Mouse (Mus musculus) embryonic facial prominence, embryonic 11.5 days (tissue): ENCODE measurements around the gene Aldh3b3. TPM values are rescaled to one million over a fixed set of nuclear protein-coding genes. Genes with fewer than 3 reads are reported as not detected.
"Not testable (repeated sequence)": the region's sequence is repeated elsewhere in the genome, so short reads cannot be mapped to it uniquely, and the experiment has no call there.

Experiments used
- ATAC-seq: fragments of 200-750 bp; cut with Nextera tagmentation; replicated peaks from 2 replicates; pipeline ENCODE4 v1.8.0; 2017; ENCODE audit warnings: low read depth; ENCODE audit not compliant: insufficient number of reproducible peaks, low FRiP score, low TSS enrichment
- DNase-seq: peaks from one replicate; pipeline ENCODE4 v3.0.0-alpha.2; 2015; ENCODE audit warnings: low spot score
- H3K27ac ChIP-seq: fragments of 300-500 bp; sonication (generic); replicated peaks from 2 replicates; pipeline ENCODE4 v1.5.1; 2014; ENCODE audit warnings: mild to moderate bottlenecking, low read depth, low read length, control low read depth
- H3K27me3 ChIP-seq: fragments of 300-500 bp; sonication (generic); 2 replicates; pipeline ENCODE4 v1.6.1; 2014; ENCODE audit warnings: mild to moderate bottlenecking, low read length, moderate library complexity, mixed read lengths; ENCODE audit not compliant: control insufficient read depth, insufficient read depth
- H3K36me3 ChIP-seq: fragments of 300-500 bp; sonication (generic); replicated peaks from 2 replicates; pipeline ENCODE4 v1.6.1; 2014; ENCODE audit warnings: low read depth, mild to moderate bottlenecking, low read length, moderate library complexity, mixed read lengths; ENCODE audit not compliant: control insufficient read depth, insufficient read depth
- H3K4me1 ChIP-seq: fragments of 300-500 bp; sonication (generic); 2 replicates; pipeline ENCODE4 v1.6.1; 2014; ENCODE audit warnings: low read length, mixed read lengths; ENCODE audit not compliant: control insufficient read depth, insufficient read depth
- H3K4me2 ChIP-seq: fragments of 300-500 bp; sonication (generic); 2 replicates; pipeline ENCODE4 v1.6.1; 2014; ENCODE audit warnings: low read depth, mild to moderate bottlenecking, control low read depth, low read length, moderate library complexity
- H3K4me3 ChIP-seq: fragments of 300-500 bp; sonication (generic); 2 replicates; pipeline ENCODE4 v1.5.1; 2014; ENCODE audit warnings: low read depth, low read length, control low read depth
- H3K9ac ChIP-seq: fragments of 300-500 bp; sonication (generic); replicated peaks from 2 replicates; pipeline ENCODE4 v1.6.1; 2014; ENCODE audit warnings: mild to moderate bottlenecking, control low read depth, low read length
- H3K9me3 ChIP-seq: fragments of 300-500 bp; sonication (generic); replicated peaks from 2 replicates; pipeline ENCODE4 v1.6.1; 2016; ENCODE audit warnings: mild to moderate bottlenecking, low read length, inconsistent platforms, mixed read lengths; ENCODE audit not compliant: control insufficient read depth
- WGBS: fragments of 180-500 bp; shearing (Covaris S2); extraction: QIAGEN DNeasy Blood & Tissue Kit; methylation state at CpG from one replicate; pipeline ENCODE4 v1.1.7; 2014; 5-methylcytosine and 5-hydroxymethylcytosine counted together
- polyA plus RNA-seq: library from polyadenylated mRNA; unstranded; fragments of >200 nt; fragmentation: Nextera tagmentation; extraction: Ambion mirVana; gene quantifications from 2 replicates; pipeline ENCODE4 v1.2.1, GENCODE M21; 2014

The Aldh3b3 gene
- polyA plus RNA-seq, 1 experiment from 2014 or later = not detected

GRCm38 (mm10) chr19:3966330-3967075, 8.1 kb downstream of the Aldh3b3 start:
- H3K27me3 ChIP-seq = no peaks in the 10 kb centered on the region
- no peak overlapping the region for H3K4me3 ChIP-seq
- no peaks in the 10 kb centered on the region for H3K4me1 ChIP-seq
- no peaks in the 10 kb centered on the region for H3K9me3 ChIP-seq
- ATAC-seq = no peak
- peak; percentile 21 for DNase-seq
- H3K36me3 ChIP-seq = no peaks in the 10 kb centered on the region
- H3K9ac ChIP-seq = no peak overlapping the region
- H3K27ac ChIP-seq = no peak overlapping the region
- WGBS = 77% methylated on average over 11 of the region's 11 CpGs
- H3K4me2 ChIP-seq = no peak overlapping the region

GRCm38 (mm10) chr19:3967258-3967657, 8.8 kb downstream of the Aldh3b3 start:
- no peaks in the 10 kb centered on the region for H3K9me3 ChIP-seq
- H3K4me2 ChIP-seq = no peak overlapping the region
- no peaks in the 10 kb centered on the region for H3K36me3 ChIP-seq
- H3K27ac ChIP-seq = no peak overlapping the region
- DNase-seq (no peak), ATAC-seq (no peak)
- H3K4me3 ChIP-seq = no peak overlapping the region
- H3K4me1 ChIP-seq = no peaks in the 10 kb centered on the region
- WGBS = 65% methylated on average over 3 of the region's 3 CpGs
- no peak overlapping the region for H3K9ac ChIP-seq
- H3K27me3 ChIP-seq = no peaks in the 10 kb centered on the region

GRCm38 (mm10) chr19:3972229-3972628, 13.8 kb downstream of the Aldh3b3 start, which contains the start of gene Aldh3b2:
Gene Aldh3b2, plus strand, starts transcription at chr19:3972328.
- Histone ChIP-seq H3K27me3 (no peaks in the 10 kb centered on the region), H3K4me1 (no peaks in the 10 kb centered on the region), H3K9ac (no peak within 1 kb of the TSS), H3K27ac (peak within 1 kb of the TSS; percentile 20; the same call in 1 of the 2 replicates), H3K4me2 (no peak within 1 kb of the TSS), H3K9me3 (no peaks in the 10 kb centered on the region), H3K36me3 (no peaks in the 10 kb centered on the region), H3K4me3 (no peak within 1 kb of the TSS)
- ATAC-seq (no peak), DNase-seq (peak; percentile 47)
- 33% methylated on average over 9 of the region's 9 CpGs for WGBS

- not testable (repeated sequence) for DNase-seq, H3K4me2 ChIP-seq, H3K36me3 ChIP-seq, H3K9ac ChIP-seq, H3K27ac ChIP-seq, H3K4me1 ChIP-seq, H3K9me3 ChIP-seq, ATAC-seq, H3K27me3 ChIP-seq, H3K4me3 ChIP-seq
- 82% methylated on average over 6 of the region's 6 CpGs for WGBS
These were observed 16.2 kb downstream of the Aldh3b3 start for GRCm38 (mm10) chr19:3974608-3975007.

- no peaks in the 10 kb centered on the region for H3K27me3 ChIP-seq
- WGBS = 79% methylated on average over 2 of the region's 2 CpGs
- no peak overlapping the region for H3K4me3 ChIP-seq
- H3K9me3 ChIP-seq = no peaks in the 10 kb centered on the region
- no peaks in the 10 kb centered on the region for H3K36me3 ChIP-seq
- no peak overlapping the region for H3K9ac ChIP-seq
- H3K27ac ChIP-seq = no peak overlapping the region
- ATAC-seq = no peak
- no peaks in the 10 kb centered on the region for H3K4me1 ChIP-seq
- H3K4me2 ChIP-seq = no peak overlapping the region
- DNase-seq = no peak
These were observed 17.4 kb downstream of the Aldh3b3 start for GRCm38 (mm10) chr19:3975866-3976265.

- ATAC-seq (peak; percentile 40; the same call in 1 of the 2 replicates), DNase-seq (peak; percentile 92)
- no peaks in the 10 kb centered on the region for H3K27me3 ChIP-seq
- H3K4me2 ChIP-seq = no peak overlapping the region
- 18% methylated on average over 4 of the region's 4 CpGs for WGBS
- no peaks in the 10 kb centered on the region for H3K36me3 ChIP-seq
- H3K4me3 ChIP-seq = no peak overlapping the region
- no peak overlapping the region for H3K27ac ChIP-seq
- no peaks in the 10 kb centered on the region; the same call in 1 of the 2 replicates for H3K4me1 ChIP-seq
- no peaks in the 10 kb centered on the region for H3K9me3 ChIP-seq
- no peak overlapping the region for H3K9ac ChIP-seq
These were observed 21.9 kb downstream of the Aldh3b3 start for GRCm38 (mm10) chr19:3980309-3980708.

- no peak overlapping the region for H3K4me2 ChIP-seq
- H3K36me3 ChIP-seq = no peaks in the 10 kb centered on the region
- no peaks in the 10 kb centered on the region; the same call in 1 of the 2 replicates for H3K4me1 ChIP-seq
- WGBS = 77% methylated on average over 9 of the region's 9 CpGs
- DNase-seq (no peak), ATAC-seq (no peak)
- H3K4me3 ChIP-seq = no peak overlapping the region
- H3K27me3 ChIP-seq = no peaks in the 10 kb centered on the region
- H3K27ac ChIP-seq = no peak overlapping the region
- H3K9ac ChIP-seq = no peak overlapping the region
- H3K9me3 ChIP-seq = no peaks in the 10 kb centered on the region
These were observed 22.5 kb downstream of the Aldh3b3 start for GRCm38 (mm10) chr19:3980917-3981316.

GRCm38 (mm10) chr19:3983527-3984200, 25.2 kb downstream of the Aldh3b3 start:
- Histone ChIP-seq H3K4me3 (no peak overlapping the region), H3K9ac (0 out of 2 replicates have a peak overlapping the region, but pooled peaks have one; percentile 2)

More at GRCm38 (mm10) chr19:3983527-3984200, 25.2 kb downstream of the Aldh3b3 start:
- peak; percentile 16 for DNase-seq
- 26% methylated on average over 9 of the region's 9 CpGs for WGBS
- Histone ChIP-seq H3K36me3 (no peaks in the 10 kb centered on the region), H3K4me1 (no peaks in the 10 kb centered on the region; the same call in 1 of the 2 replicates), H3K9me3 (no peaks in the 10 kb centered on the region), H3K27ac (peak overlapping the region; percentile 10; the same call in 1 of the 2 replicates), H3K27me3 (no peaks in the 10 kb centered on the region), H3K4me2 (no peak overlapping the region)
- no peak for ATAC-seq
